Mouse (Mus musculus) midbrain, embryonic 16.5 days (tissue): ENCODE results near the gene D17Wsu92e. TPM values are rescaled to one million over a fixed set of nuclear protein-coding genes. Genes with fewer than 3 reads are reported as not detected.
A peak's percentile ranks its signal among the peaks of the same experiment; 100 is the strongest.

ENCODE experiments used
- ATAC-seq: fragments of 200-750 bp; cut with Nextera tagmentation; 2 replicates; pipeline ENCODE4 v1.8.0; 2017; ENCODE audit warnings: moderate TSS enrichment
- H3K27ac ChIP-seq: fragments of 300-500 bp; sonication (generic); 2 replicates; pipeline ENCODE4 v1.5.1; 2014; ENCODE audit warnings: mild to moderate bottlenecking, low read length, mixed read lengths
- H3K27me3 ChIP-seq: fragments of 300-500 bp; sonication (generic); 2 replicates; pipeline ENCODE4 v1.6.1; 2014; ENCODE audit warnings: low read depth, low read length, mixed read lengths; ENCODE audit not compliant: control insufficient read depth, insufficient read depth
- H3K36me3 ChIP-seq: fragments of 300-500 bp; sonication (generic); 2 replicates; pipeline ENCODE4 v1.6.1; 2014; ENCODE audit warnings: mild to moderate bottlenecking, low read length, moderate library complexity, mixed read lengths; ENCODE audit not compliant: control insufficient read depth, insufficient read depth
- H3K4me1 ChIP-seq: fragments of 300-500 bp; sonication (generic); 2 replicates; pipeline ENCODE4 v1.6.1; 2014; ENCODE audit warnings: mild to moderate bottlenecking, low read length, mixed read lengths; ENCODE audit not compliant: control insufficient read depth, insufficient read depth
- H3K4me2 ChIP-seq: fragments of 300-500 bp; sonication (generic); 2 replicates; pipeline ENCODE4 v1.6.1; 2014; ENCODE audit warnings: mild to moderate bottlenecking, low read length, mixed read lengths
- H3K4me3 ChIP-seq: fragments of 300-500 bp; sonication (generic); 2 replicates; pipeline ENCODE4 v1.5.1; 2014; ENCODE audit warnings: low read depth, mild to moderate bottlenecking, low read length, moderate library complexity, mixed read lengths
- H3K9ac ChIP-seq: fragments of 300-500 bp; sonication (generic); 2 replicates; pipeline ENCODE4 v1.6.1; 2014; ENCODE audit warnings: low read depth, low read length, mixed read lengths
- H3K9me3 ChIP-seq: fragments of 300-500 bp; sonication (generic); replicated peaks from 2 replicates; pipeline ENCODE4 v1.6.1; 2014; ENCODE audit warnings: mild to moderate bottlenecking, low read length, mixed read lengths; ENCODE audit not compliant: control insufficient read depth, poor library complexity, severe bottlenecking
- WGBS: fragments of 180-500 bp; shearing (Covaris S2); extraction: QIAGEN DNeasy Blood & Tissue Kit; methylation state at CpG from one replicate; pipeline ENCODE4 v1.1.7; 2014; 5-methylcytosine and 5-hydroxymethylcytosine counted together
- polyA plus RNA-seq: library from polyadenylated mRNA; unstranded; fragments of >200 nt; fragmentation: Nextera tagmentation; extraction: Ambion mirVana; gene quantifications from 2 replicates; pipeline ENCODE4 v1.2.1, GENCODE M21; 2015

D17Wsu92e gene
- polyA plus RNA-seq, 1 experiment from 2014 or later: 9.4 TPM

DNA sequence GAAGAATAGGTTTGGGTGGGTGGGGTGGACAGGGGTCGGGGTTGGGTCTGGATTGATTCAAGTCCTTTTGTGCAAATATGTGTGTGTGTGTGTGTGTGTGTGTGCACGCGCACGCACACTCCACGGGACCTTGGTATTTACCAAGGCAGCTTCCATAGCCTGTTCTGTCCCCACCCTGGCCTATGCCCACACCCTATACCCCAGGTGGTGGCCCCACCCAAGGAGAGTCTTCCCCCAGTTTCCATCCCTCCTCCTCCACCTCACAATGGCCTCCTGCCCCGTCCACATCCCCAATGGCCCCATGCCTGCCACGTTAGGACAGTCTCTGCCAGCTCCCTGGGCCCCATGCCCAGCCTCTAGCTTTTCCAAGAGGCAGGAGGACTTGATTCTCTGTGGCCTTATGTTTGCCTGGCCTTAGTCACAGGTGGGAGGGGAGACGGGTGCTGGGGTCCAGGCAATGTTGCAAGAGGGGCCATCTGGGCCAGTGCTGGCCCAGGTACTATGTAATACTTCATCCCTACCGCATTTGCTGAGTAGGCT is 99.3 kb downstream of the D17Wsu92e start:
- Histone ChIP-seq H3K27me3 (no peaks in the 10 kb centered on the region), H3K9ac (no peak overlapping the region), H3K9me3 (no peaks in the 10 kb centered on the region), H3K36me3 (no peaks in the 10 kb centered on the region), H3K4me1 (peaks cover 12% of the 10 kb centered on the region), H3K27ac (no peak overlapping the region), H3K4me3 (no peak overlapping the region), H3K4me2 (no peak overlapping the region)
- ATAC-seq: no peak
- WGBS: 72% methylated on average over 9 of the region's 9 CpGs

DNA sequence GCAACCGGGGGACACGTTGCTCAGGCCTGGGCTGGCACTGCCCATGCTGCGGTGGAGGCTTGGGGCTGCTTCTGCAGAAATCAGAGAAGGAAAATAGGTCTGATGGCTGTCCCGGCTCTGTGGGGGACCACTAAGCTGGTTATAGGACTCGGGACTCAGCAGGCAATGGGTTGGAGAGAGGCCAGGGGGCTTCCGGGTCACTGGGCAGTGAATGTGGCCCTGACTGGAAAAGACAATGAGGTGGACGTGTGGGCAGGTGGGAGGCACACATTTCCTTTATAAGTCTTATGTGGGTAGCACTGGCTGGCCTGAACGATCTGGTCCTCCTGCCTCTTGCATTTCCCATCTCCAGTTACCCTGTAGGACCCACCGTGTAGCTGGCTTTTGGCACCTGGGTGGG is 100.1 kb downstream of the D17Wsu92e start:
- Histone ChIP-seq H3K36me3 (no peaks in the 10 kb centered on the region), H3K27ac (no peak overlapping the region), H3K27me3 (no peaks in the 10 kb centered on the region), H3K4me2 (no peak overlapping the region), H3K4me3 (no peak overlapping the region), H3K4me1 (peaks cover 10% of the 10 kb centered on the region), H3K9ac (no peak overlapping the region), H3K9me3 (no peaks in the 10 kb centered on the region)
- ATAC-seq: no peak
- WGBS: 34% methylated on average over 9 of the region's 9 CpGs

DNA sequence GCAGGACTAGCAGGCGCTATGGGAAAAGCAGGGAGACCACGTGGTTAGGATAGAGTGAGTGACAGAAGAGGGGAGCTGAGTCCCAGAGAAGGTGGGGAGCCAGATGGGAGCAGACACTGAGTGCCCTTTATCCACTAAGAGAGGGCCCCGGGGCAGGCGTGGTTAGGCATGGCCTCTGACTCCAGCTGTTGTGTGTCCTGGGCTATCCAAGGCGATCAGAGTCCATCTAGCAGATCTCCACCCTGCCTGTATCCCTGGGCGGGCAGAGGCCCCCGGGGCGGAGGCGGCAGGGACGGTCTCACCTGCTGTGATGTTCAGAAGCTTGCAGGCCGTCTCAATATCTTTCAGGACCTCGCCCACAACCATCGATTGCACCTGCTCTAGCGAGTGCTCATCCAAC is 100.8 kb downstream of the D17Wsu92e start:
- H3K4me3 ChIP-seq: no peak overlapping the region
- H3K9ac ChIP-seq: no peak overlapping the region
- H3K27ac ChIP-seq: no peak overlapping the region
- no peaks in the 10 kb centered on the region for H3K36me3 ChIP-seq
- no peak for ATAC-seq
- no peak overlapping the region for H3K4me2 ChIP-seq
- WGBS: 73% methylated on average over 14 of the region's 14 CpGs
- peaks cover 10% of the 10 kb centered on the region for H3K4me1 ChIP-seq
- no peaks in the 10 kb centered on the region for H3K9me3 ChIP-seq
- no peaks in the 10 kb centered on the region; the same call in 1 of the 2 replicates for H3K27me3 ChIP-seq

DNA sequence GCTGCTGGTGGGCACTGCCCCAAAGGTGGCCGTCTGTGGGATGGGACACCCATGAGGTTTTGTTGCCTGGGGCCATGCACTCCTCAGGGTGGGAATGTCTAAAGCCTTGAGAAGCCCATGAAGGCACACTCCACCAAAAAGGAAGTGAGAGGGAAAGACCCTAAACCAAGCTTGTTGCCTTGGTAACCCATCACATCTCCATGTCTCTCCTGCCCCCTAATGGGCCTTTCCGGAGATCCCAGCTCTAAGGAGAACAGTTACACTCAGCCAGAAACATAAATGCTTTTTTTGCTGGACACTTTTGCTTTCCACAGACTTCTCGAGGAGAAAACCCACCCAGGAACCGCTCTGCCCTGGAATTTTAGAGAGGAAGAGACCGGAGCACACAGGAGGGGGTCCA is 102.2 kb downstream of the D17Wsu92e start:
- Histone ChIP-seq H3K9me3 (no peaks in the 10 kb centered on the region), H3K27me3 (no peaks in the 10 kb centered on the region; the same call in 1 of the 2 replicates), H3K36me3 (no peaks in the 10 kb centered on the region), H3K4me3 (no peak overlapping the region), H3K4me1 (peaks cover 10% of the 10 kb centered on the region), H3K9ac (peak overlapping the region; percentile 15; the same call in 1 of the 2 replicates), H3K27ac (no peak overlapping the region), H3K4me2 (no peak overlapping the region)
- no peak for ATAC-seq
- 54% methylated on average over 5 of the region's 5 CpGs for WGBS

DNA sequence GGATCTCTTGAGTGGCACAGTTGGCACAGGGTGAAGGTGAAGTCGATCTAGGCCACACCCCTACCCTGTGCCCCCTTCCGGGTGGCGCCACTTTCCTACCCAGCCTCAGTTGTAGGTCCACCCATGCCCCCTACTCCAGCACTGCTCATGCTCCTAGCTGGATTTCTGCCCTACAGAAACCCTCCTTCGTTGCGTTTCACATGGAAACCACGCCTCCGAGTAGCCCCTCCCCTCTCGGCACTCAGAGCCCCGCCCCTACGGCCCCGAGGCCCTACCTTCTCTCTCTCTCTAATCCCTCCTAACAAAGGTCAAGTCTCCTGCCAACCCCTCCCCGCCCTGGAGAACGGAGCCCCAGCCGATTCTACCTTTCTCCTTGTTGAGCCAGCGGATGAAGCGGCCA is 103.6 kb downstream of the D17Wsu92e start:
- H3K36me3 ChIP-seq: no peaks in the 10 kb centered on the region
- H3K4me3 ChIP-seq: peak overlapping the region; percentile 31
- H3K9ac ChIP-seq: peak overlapping the region; percentile 57
- H3K4me2 ChIP-seq: peak overlapping the region; percentile 59
- WGBS: 3% methylated on average over 16 of the region's 16 CpGs
- no peaks in the 10 kb centered on the region; the same call in 1 of the 2 replicates for H3K27me3 ChIP-seq
- H3K4me1 ChIP-seq: peaks cover 10% of the 10 kb centered on the region
- H3K9me3 ChIP-seq: no peaks in the 10 kb centered on the region
- ATAC-seq: peak; percentile 59
- H3K27ac ChIP-seq: no peak overlapping the region

DNA sequence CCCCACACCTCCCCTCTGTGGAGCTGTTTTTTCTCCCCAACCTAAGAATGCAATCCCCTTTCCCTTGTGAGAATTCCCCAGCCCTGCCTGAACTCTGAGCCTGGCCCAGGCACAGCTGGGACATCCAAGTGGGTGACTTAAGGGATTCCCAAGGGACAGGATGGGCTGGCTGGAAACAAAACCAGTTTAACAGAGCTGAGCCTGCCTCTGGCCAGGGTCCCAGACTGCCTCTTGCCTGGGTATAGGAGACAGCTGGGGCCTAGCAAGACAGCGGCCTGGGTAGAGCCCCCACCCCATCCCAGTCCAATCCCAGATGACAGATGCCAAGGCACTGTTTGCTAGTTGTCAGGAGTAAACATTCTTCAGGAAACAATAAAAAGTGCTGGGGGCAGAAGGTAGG is 107.6 kb downstream of the D17Wsu92e start:
- WGBS: 53% methylated on average over 1 of the region's 1 CpGs
- no peak for ATAC-seq
- peaks cover 4% of the 10 kb centered on the region for H3K4me1 ChIP-seq
- no peaks in the 10 kb centered on the region; the same call in 1 of the 2 replicates for H3K27me3 ChIP-seq
- no peak overlapping the region for H3K27ac ChIP-seq
- H3K36me3 ChIP-seq: no peaks in the 10 kb centered on the region
- H3K4me3 ChIP-seq: no peak overlapping the region
- no peak overlapping the region for H3K4me2 ChIP-seq
- no peaks in the 10 kb centered on the region for H3K9me3 ChIP-seq
- no peak overlapping the region for H3K9ac ChIP-seq

DNA sequence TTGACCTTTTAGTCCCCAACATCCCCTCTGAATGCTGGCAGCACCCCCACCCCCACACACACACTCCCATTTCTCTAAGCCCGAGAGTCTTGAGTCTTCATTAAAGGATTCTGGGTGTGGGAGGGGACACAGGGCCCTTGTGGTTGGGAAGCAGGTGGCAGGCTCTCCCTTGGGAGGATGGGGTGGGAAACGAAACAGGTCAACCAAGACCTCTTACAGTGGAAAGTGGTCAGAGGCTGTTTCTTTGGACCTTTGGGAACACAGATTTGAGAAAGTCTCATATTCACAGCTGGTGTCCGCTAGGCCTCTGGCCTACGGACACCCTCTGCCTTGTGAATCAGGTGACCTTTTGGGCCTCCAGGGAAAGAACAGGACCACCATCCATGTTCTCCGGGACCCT is 110.8 kb downstream of the D17Wsu92e start:
- no peak overlapping the region for H3K4me3 ChIP-seq
- ATAC-seq: no peak
- 81% methylated on average over 5 of the region's 5 CpGs for WGBS
- H3K36me3 ChIP-seq: 0 out of 2 replicates have a peak, but pooled peaks cover 2% of the 10 kb centered on the region
- H3K9ac ChIP-seq: no peak overlapping the region
- no peak overlapping the region for H3K4me2 ChIP-seq
- no peaks in the 10 kb centered on the region for H3K9me3 ChIP-seq
- no peaks in the 10 kb centered on the region for H3K4me1 ChIP-seq
- H3K27ac ChIP-seq: no peak overlapping the region
- peaks cover 4% of the 10 kb centered on the region; the same call in 1 of the 2 replicates for H3K27me3 ChIP-seq

DNA sequence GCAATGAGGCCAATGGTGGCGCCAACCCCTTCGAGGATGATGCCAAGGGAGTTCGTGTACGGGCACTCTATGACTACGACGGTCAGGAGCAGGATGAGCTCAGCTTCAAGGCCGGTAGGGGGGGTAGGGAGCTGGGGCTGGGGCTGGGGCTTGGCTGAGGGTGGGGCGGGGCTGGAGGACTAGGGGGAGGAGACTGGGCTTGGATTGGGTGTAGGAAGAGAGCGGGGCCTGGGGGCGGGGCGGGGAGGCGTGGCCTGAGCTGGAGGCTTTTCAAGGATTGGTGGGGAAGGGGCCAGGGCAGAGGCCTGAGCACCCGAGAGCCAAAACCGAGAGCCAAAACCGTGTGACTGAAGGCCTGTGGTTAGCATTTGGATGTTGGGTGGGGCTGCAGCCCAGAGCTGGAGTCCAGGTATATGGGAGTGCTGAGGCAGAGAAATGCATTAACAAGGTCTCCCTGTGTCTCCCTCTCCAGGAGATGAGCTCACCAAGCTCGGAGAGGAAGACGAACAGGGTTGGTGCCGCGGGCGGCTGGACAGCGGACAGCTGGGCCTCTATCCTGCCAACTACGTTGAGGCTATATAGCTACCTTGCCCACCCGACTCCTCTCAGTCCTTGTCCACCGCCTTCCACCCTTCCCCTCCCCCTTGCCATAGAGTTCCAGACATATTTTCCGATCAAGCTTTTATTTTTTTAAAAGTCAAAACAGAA is 112.3 kb downstream of the D17Wsu92e start:
- WGBS: 5% methylated on average over 25 of the region's 25 CpGs
- H3K4me1 ChIP-seq: no peaks in the 10 kb centered on the region
- peak; percentile 66 for ATAC-seq

DNA sequence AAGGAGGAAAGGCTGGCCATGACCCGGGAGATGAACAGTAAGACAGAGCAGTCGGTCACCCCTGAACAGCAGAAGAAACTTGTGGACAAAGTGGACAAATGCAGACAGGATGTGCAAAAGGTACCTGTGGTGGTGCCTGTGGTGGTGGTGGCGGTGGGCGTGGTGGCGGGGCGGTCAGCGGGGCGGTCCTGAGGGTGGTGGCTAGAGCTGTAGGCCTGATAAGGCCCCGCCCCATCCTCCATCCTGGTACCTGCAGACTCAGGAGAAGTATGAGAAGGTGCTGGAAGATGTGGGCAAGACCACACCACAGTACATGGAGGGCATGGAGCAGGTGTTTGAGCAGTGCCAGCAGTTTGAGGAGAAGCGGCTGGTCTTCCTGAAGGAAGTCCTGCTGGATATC is 114.8 kb downstream of the D17Wsu92e start:
- Histone ChIP-seq H3K36me3 (0 out of 2 replicates have a peak, but pooled peaks cover 2% of the 10 kb centered on the region), H3K27me3 (0 out of 2 replicates have a peak, but pooled peaks cover 4% of the 10 kb centered on the region), H3K9ac (no peak overlapping the region), H3K4me3 (no peak overlapping the region), H3K27ac (no peak overlapping the region), H3K4me2 (no peak overlapping the region), H3K9me3 (no peaks in the 10 kb centered on the region), H3K4me1 (peaks cover 9% of the 10 kb centered on the region)
- WGBS: 39% methylated on average over 9 of the region's 10 CpGs
- no peak for ATAC-seq

More for the DNA sequence above, 112.3 kb downstream of the D17Wsu92e start:
- Histone ChIP-seq H3K27me3 (0 out of 2 replicates have a peak, but pooled peaks cover 4% of the 10 kb centered on the region), H3K9me3 (no peaks in the 10 kb centered on the region), H3K27ac (no peak overlapping the region), H3K9ac (peak overlapping the region; percentile 27; the same call in 1 of the 2 replicates), H3K36me3 (0 out of 2 replicates have a peak, but pooled peaks cover 2% of the 10 kb centered on the region), H3K4me2 (peak overlapping the region; percentile 42), H3K4me3 (no peak overlapping the region)
